ENCODE assay signal across 10 mouse cellular contexts in genomic region chr8:84837912-84838470, GRCm38 (mm10). TPM values are rescaled to one million over a fixed set of nuclear protein-coding genes. Genes with fewer than 3 reads are reported as not detected.
DNase-seq lines count a peak whose midpoint lies in the region; ATAC-seq and TF ChIP-seq lines count a peak whose summit lies in the region.
"Had no signal": no experiment of that assay in that cellular context is flagged by ENCODE, and none has a peak within 500 bp of the region (broad histone marks: within the 10 kb centered on the region; RNA-seq: fewer than 3 reads in every experiment).

No protein-coding gene starts in this region.

- WGBS in hindbrain, embryonic 13.5 days = 78% methylated on average over 15 of the region's 15 CpGs
- 79% methylated on average over 15 of the region's 15 CpGs for WGBS in hindbrain, postnatal 0 days
- WGBS in limb, embryonic 13.5 days = 75% methylated on average over 15 of the region's 15 CpGs

- no peak for TF ChIP-seq CTCF in hindbrain, postnatal 0 days (IDR thresholded peaks at IDR 0.05; ENCODE audit: low read depth)
- TF ChIP-seq CTCF in E14TG2a.4 (conservative IDR thresholded peaks at IDR 0.05; ENCODE audit: low read length) = no peak

- H3K36me3 ChIP-seq in hindbrain, embryonic 13.5 days = peaks cover 70% of the 10 kb centered on the region
- peaks cover 49% of the 10 kb centered on the region for H3K36me3 ChIP-seq in hindbrain, postnatal 0 days (ENCODE audit: insufficient read depth, low read length)
- H3K36me3 ChIP-seq in E14TG2a.4 (ENCODE audit: insufficient read depth, low read length) (peaks cover 87% of the 10 kb centered on the region), ES-E14 (ENCODE audit: control insufficient read depth, insufficient read depth, low read length, poor library complexity, severe bottlenecking) (peaks cover 55% of the 10 kb centered on the region)
- H3K36me3 ChIP-seq in limb, embryonic 13.5 days = peaks cover 81% of the 10 kb centered on the region

- no peaks in the 10 kb centered on the region for H3K27me3 ChIP-seq in hindbrain, embryonic 13.5 days
- H3K27me3 ChIP-seq in hindbrain, postnatal 0 days (ENCODE audit: insufficient read depth, low read length) = no peaks in the 10 kb centered on the region
- no peaks in the 10 kb centered on the region for H3K27me3 ChIP-seq in E14TG2a.4 (ENCODE audit: insufficient read depth, low read length)
- H3K27me3 ChIP-seq in limb, embryonic 13.5 days = no peaks in the 10 kb centered on the region

- no peaks in the 10 kb centered on the region for H3K9me3 ChIP-seq in hindbrain, embryonic 13.5 days
- H3K9me3 ChIP-seq in hindbrain, postnatal 0 days (ENCODE audit: low read length) = no peaks in the 10 kb centered on the region
- H3K9me3 ChIP-seq in E14TG2a.4 (ENCODE audit: low read length) = no peaks in the 10 kb centered on the region
- H3K9me3 ChIP-seq in ES-E14 (ENCODE audit: control insufficient read depth, insufficient read depth, low read depth, low read length) = no peaks in the 10 kb centered on the region
- no peaks in the 10 kb centered on the region for H3K9me3 ChIP-seq in limb, embryonic 13.5 days

- H3K4me1 ChIP-seq in hindbrain, embryonic 13.5 days (replicated peaks) = peaks cover 60% of the 10 kb centered on the region
- peaks cover 14% of the 10 kb centered on the region; the same call in 1 of the 2 replicates for H3K4me1 ChIP-seq in hindbrain, postnatal 0 days (ENCODE audit: insufficient read depth, low read length)
- peaks cover 70% of the 10 kb centered on the region for H3K4me1 ChIP-seq in E14TG2a.4 (replicated peaks; ENCODE audit: low read depth, low read length)
- H3K4me1 ChIP-seq in ES-E14 (ENCODE audit: control insufficient read depth in 2 of 2, insufficient read depth in 2 of 2, low read length in 2 of 2, poor library complexity in 1 of 2) = peaks cover 0 to 15% of the 10 kb centered on the region in 2 experiments; a peak in 2 of 4 replicates
- H3K4me1 ChIP-seq in limb, embryonic 13.5 days = peaks cover 73% of the 10 kb centered on the region

- ATAC-seq in hindbrain, embryonic 13.5 days (ENCODE audit: low FRiP score) = no peak
- ATAC-seq in hindbrain, postnatal 0 days = no peak
- ATAC-seq in limb, embryonic 13.5 days (ENCODE audit: low FRiP score, low read depth) = no peak
- ATAC-seq: inflammation-experienced regulatory T-cells, adult 6 months had no signal

- 0 out of 2 replicates have a peak overlapping the region, but pooled peaks have one; percentile 0 for H3K9ac ChIP-seq in hindbrain, embryonic 13.5 days
- H3K9ac ChIP-seq in hindbrain, postnatal 0 days (replicated peaks; ENCODE audit: low read length) = no peak overlapping the region
- no peak overlapping the region for H3K9ac ChIP-seq in ES-E14 (ENCODE audit: insufficient read depth, low read depth, low read length, poor library complexity, severe bottlenecking)
- H3K9ac ChIP-seq in limb, embryonic 13.5 days = peak overlapping the region; percentile 13; the same call in 1 of the 2 replicates

- no peak overlapping the region for H3K4me3 ChIP-seq in hindbrain, embryonic 13.5 days
- H3K4me3 ChIP-seq in hindbrain, postnatal 0 days (ENCODE audit: low read length) = no peak overlapping the region
- H3K4me3 ChIP-seq in E14TG2a.4 (replicated peaks; ENCODE audit: low read length) = peak overlapping the region; percentile 39
- no peak overlapping the region for H3K4me3 ChIP-seq in ES-E14 (ENCODE audit: insufficient read depth in 1 of 2, low read depth in 1 of 2, low read length in 2 of 2, poor library complexity in 1 of 2, severe bottlenecking in 1 of 2)
- peak overlapping the region; percentile 1; the same call in 1 of the 2 replicates for H3K4me3 ChIP-seq in limb, embryonic 13.5 days

- no peak overlapping the region for H3K27ac ChIP-seq in hindbrain, embryonic 13.5 days
- H3K27ac ChIP-seq in hindbrain, postnatal 0 days = no peak overlapping the region
- 0 out of 2 replicates have a peak overlapping the region, but pooled peaks have one; percentile 14 for H3K27ac ChIP-seq in ES-E14 (ENCODE audit: insufficient read depth, low read depth, low read length, poor library complexity, severe bottlenecking)
- H3K27ac ChIP-seq in limb, embryonic 13.5 days = peak overlapping the region; percentile 77

- H3K4me2 ChIP-seq in hindbrain, embryonic 13.5 days = peak overlapping the region; percentile 8; the same call in 1 of the 2 replicates
- H3K4me2 ChIP-seq in hindbrain, postnatal 0 days (ENCODE audit: low read depth, low read length) = no peak overlapping the region
- H3K4me2 ChIP-seq in limb, embryonic 13.5 days (replicated peaks) = peak overlapping the region; percentile 16

- no peak for DNase-seq in hindbrain, postnatal 0 days (ENCODE audit: low spot score)
- no peak for DNase-seq in ES-E14 (ENCODE audit: low read depth, low spot score)
- no peak for DNase-seq in natural killer cell, adult 2 months (ENCODE audit: low spot score in 2 of 2)
- DNase-seq in thymus, adult 18-20 months = no peak
- DNase-seq: heart, adult 18-20 months; left cerebral cortex, postnatal 4 days had no signal

- in situ Hi-C loops in ES-E14 (cut with MboI; ENCODE audit: low sequenced_read_pairs in 2 of 2, unreplicated experiment in 2 of 2) = no loop called here

TF ChIP-seq in ES-E14, 5 proteins besides CTCF, POLR2A, EP300 and RAD21:
- TF ChIP-seq CHD2 (IDR thresholded peaks at IDR 0.05; ENCODE audit: low read depth, low read length) = no peak
- no peak for TF ChIP-seq MAFK (IDR thresholded peaks at IDR 0.05; ENCODE audit: insufficient read depth, low read depth, low read length)
- no peak for TF ChIP-seq ZNF384 (IDR thresholded peaks at IDR 0.05; ENCODE audit: low read depth, low read length)
- no peak for TF ChIP-seq ZC3H11A (IDR thresholded peaks at IDR 0.05; ENCODE audit: borderline replicate concordance, low read depth, low read length)
- no peak for TF ChIP-seq HCFC1 (IDR thresholded peaks at IDR 0.05; ENCODE audit: borderline replicate concordance, insufficient read depth, low read length)
TF ChIP-seq in ES-E14: peak in this region for 0.

RNA-seq across cellular contexts. Expression of gene Rad23a, which starts 2.5 kb away (rescaled TPM):
- polyA plus RNA-seq in hindbrain, embryonic 13.5 days (2015; fragmentation: Nextera tagmentation; extraction: Ambion mirVana) = 83.2 and 85.5 TPM in 2 replicates
- total RNA-seq in hindbrain, postnatal 0 days (2014; rRNA removed) = 62.5 and 68.1 TPM in 2 replicates
- 90.6 and 98.0 TPM in 2 replicates for polyA plus RNA-seq in hindbrain, postnatal 0 days (2015; fragmentation: Nextera tagmentation; extraction: Ambion mirVana)
- total RNA-seq in ES-E14 (2012; rRNA removed) = 76.7 and 76.8 TPM in 2 replicates
- polyA plus RNA-seq in limb, embryonic 13.5 days (2015; fragmentation: Nextera tagmentation; extraction: Ambion mirVana) = 106 TPM in 2 replicates

RNA-seq across cellular contexts. Expression of gene Gadd45gip1, which starts 6.7 kb away (rescaled TPM):
- 37.3 and 37.8 TPM in 2 replicates for polyA plus RNA-seq in hindbrain, embryonic 13.5 days (2015; fragmentation: Nextera tagmentation; extraction: Ambion mirVana)
- 33.0 and 34.1 TPM in 2 replicates for total RNA-seq in hindbrain, postnatal 0 days (2014; rRNA removed)
- 43.4 and 45.3 TPM in 2 replicates for polyA plus RNA-seq in hindbrain, postnatal 0 days (2015; fragmentation: Nextera tagmentation; extraction: Ambion mirVana)
- total RNA-seq in ES-E14 (2012; rRNA removed) = 24.7 and 30.8 TPM in 2 replicates
- polyA plus RNA-seq in limb, embryonic 13.5 days (2015; fragmentation: Nextera tagmentation; extraction: Ambion mirVana) = 48.1 and 48.4 TPM in 2 replicates

RNA-seq across cellular contexts. Expression of gene Calr, which starts 8.7 kb away (rescaled TPM):
- polyA plus RNA-seq in hindbrain, embryonic 13.5 days (2015; fragmentation: Nextera tagmentation; extraction: Ambion mirVana) = 646 and 672 TPM in 2 replicates
- total RNA-seq in hindbrain, postnatal 0 days (2014; rRNA removed) = 350 and 359 TPM in 2 replicates
- 418 and 457 TPM in 2 replicates for polyA plus RNA-seq in hindbrain, postnatal 0 days (2015; fragmentation: Nextera tagmentation; extraction: Ambion mirVana)
- total RNA-seq in ES-E14 (2012; rRNA removed) = 1,121 and 1,357 TPM in 2 replicates
- 943 and 1,018 TPM in 2 replicates for polyA plus RNA-seq in limb, embryonic 13.5 days (2015; fragmentation: Nextera tagmentation; extraction: Ambion mirVana)

RNA-seq across cellular contexts. Expression of gene Dand5, which starts 15.4 kb away (rescaled TPM):
- 10.8 and 11.5 TPM in 2 replicates for polyA plus RNA-seq in hindbrain, embryonic 13.5 days (2015; fragmentation: Nextera tagmentation; extraction: Ambion mirVana)
- 6.6 and 7.2 TPM in 2 replicates for total RNA-seq in hindbrain, postnatal 0 days (2014; rRNA removed)
- 12.3 and 12.5 TPM in 2 replicates for polyA plus RNA-seq in hindbrain, postnatal 0 days (2015; fragmentation: Nextera tagmentation; extraction: Ambion mirVana)
- 1.0 and 1.4 TPM in 2 replicates for total RNA-seq in ES-E14 (2012; rRNA removed)
- polyA plus RNA-seq in limb, embryonic 13.5 days (2015; fragmentation: Nextera tagmentation; extraction: Ambion mirVana) = 6.3 TPM in 2 replicates

RNA-seq across cellular contexts. Expression of gene Farsa, which starts 18.8 kb away (rescaled TPM):
- polyA plus RNA-seq in hindbrain, embryonic 13.5 days (2015; fragmentation: Nextera tagmentation; extraction: Ambion mirVana) = 107 and 109 TPM in 2 replicates
- 77.5 and 86.1 TPM in 2 replicates for total RNA-seq in hindbrain, postnatal 0 days (2014; rRNA removed)
- 87.4 and 89.8 TPM in 2 replicates for polyA plus RNA-seq in hindbrain, postnatal 0 days (2015; fragmentation: Nextera tagmentation; extraction: Ambion mirVana)
- total RNA-seq in ES-E14 (2012; rRNA removed) = 123 and 137 TPM in 2 replicates
- 108 and 109 TPM in 2 replicates for polyA plus RNA-seq in limb, embryonic 13.5 days (2015; fragmentation: Nextera tagmentation; extraction: Ambion mirVana)

Comparison
In these comparisons a context has a peak if more than half of its experiments do, and no peak if none do; other contexts are left out.
1. H3K9ac ChIP-seq: peak in hindbrain, embryonic 13.5 days (single experiment) and limb, embryonic 13.5 days (single experiment); none in hindbrain, postnatal 0 days (single experiment) and ES-E14 (single experiment).
2. H3K27ac ChIP-seq: peak in ES-E14 (single experiment) and limb, embryonic 13.5 days (single experiment); none in hindbrain, embryonic 13.5 days (single experiment) and hindbrain, postnatal 0 days (single experiment).
3. H3K4me3 ChIP-seq: peak in E14TG2a.4 (single experiment) and limb, embryonic 13.5 days (single experiment); none in hindbrain, embryonic 13.5 days (single experiment), hindbrain, postnatal 0 days (single experiment) and ES-E14 (0 of 2).